Mouse (Mus musculus): Measurements from ENCODE around the gene Olfr1066.
A peak's percentile ranks its signal among the peaks of the same experiment; 100 is the strongest.
"Not testable (repeated sequence)": the region's sequence is repeated elsewhere in the genome, so short reads cannot be mapped to it uniquely, and the experiment has no call there.

The Olfr1066 gene

GRCm38 (mm10) chr2:86456169-86456568 lies at the start of gene Olfr1066:
Olfr1066 (minus strand) TSS chr2:86456269.
- DNase-seq (ENCODE audit: low spot score), result no peak

- DNase-seq (ENCODE audit: low spot score), result no peak
These were observed 31.2 kb upstream of the Olfr1066 start, which contains the start of gene Olfr228 for GRCm38 (mm10) chr2:86487286-86487685. Olfr228 (minus strand) TSS chr2:86487386.

- peak; percentile 7 for DNase-seq (ENCODE audit: low spot score)
These were observed 8.5 kb upstream of the Olfr1066 start for GRCm38 (mm10) chr2:86464442-86465109.

- DNase-seq (ENCODE audit: low spot score), result no peak
These were observed 4.4 kb upstream of the Olfr1066 start for GRCm38 (mm10) chr2:86460434-86460833.

GRCm38 (mm10) chr2:86450491-86450890 lies 5.6 kb downstream of the Olfr1066 start, which contains the start of gene Olfr1065:
Olfr1065 (minus strand) TSS chr2:86450591.
- DNase-seq (ENCODE audit: low spot score), result not testable (repeated sequence)

GRCm38 (mm10) chr2:86442101-86442500 lies 14.0 kb downstream of the Olfr1066 start:
- DNase-seq (ENCODE audit: low spot score), result not testable (repeated sequence)

GRCm38 (mm10) chr2:86428511-86428910 lies 27.6 kb downstream of the Olfr1066 start:
- not testable (repeated sequence) for DNase-seq (ENCODE audit: low spot score)

- DNase-seq (ENCODE audit: low spot score), result not testable (repeated sequence)
These were observed 29.4 kb downstream of the Olfr1066 start, which contains the start of gene Olfr1062 for GRCm38 (mm10) chr2:86426649-86427048. Olfr1062 (minus strand) TSS chr2:86426749.

- DNase-seq (ENCODE audit: low spot score), result no peak
These were observed 42.1 kb downstream of the Olfr1066 start, which contains the start of gene Olfr1061 for GRCm38 (mm10) chr2:86413950-86414349. Olfr1061 (minus strand) TSS chr2:86414050.
